Comparison of ENCODE assay signal across 8 mouse cellular contexts in the genomic region with DNA sequence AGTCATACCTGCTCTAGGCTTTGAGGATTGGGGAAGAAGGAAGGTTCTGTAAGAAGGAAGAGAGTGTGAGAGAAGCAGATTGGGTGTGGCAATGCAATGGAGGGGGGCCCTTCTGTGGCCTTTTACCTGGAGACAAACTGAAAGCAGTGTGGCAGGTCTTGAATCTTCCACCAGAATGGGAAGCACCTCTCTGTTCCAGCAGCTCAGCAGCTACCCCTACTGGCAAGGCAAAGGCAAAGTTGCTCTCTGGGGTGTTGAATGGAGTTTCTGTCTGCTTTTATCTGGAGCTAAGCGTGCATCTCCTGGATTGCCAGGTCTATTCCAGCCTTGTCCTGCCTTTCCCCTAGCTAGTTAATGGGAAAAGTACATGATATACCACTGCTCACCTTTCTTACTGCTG.
A peak's percentile ranks its signal among the peaks of the same experiment; 100 is the strongest.
DNase-seq lines count a peak whose midpoint lies in the region; ATAC-seq lines count a peak whose summit lies in the region.

No protein-coding gene starts in this region.

- no peaks in the 10 kb centered on the region for H3K4me1 ChIP-seq in forebrain, embryonic 11.5 days (replicated peaks; ENCODE audit: control insufficient read depth, insufficient read depth, low read length)
- H3K4me1 ChIP-seq in forebrain, embryonic 12.5 days = no peaks in the 10 kb centered on the region

- no peak overlapping the region for H3K4me2 ChIP-seq in forebrain, embryonic 11.5 days (ENCODE audit: low read depth, low read length, severe bottlenecking)
- no peak overlapping the region for H3K4me2 ChIP-seq in forebrain, embryonic 12.5 days

- H3K36me3 ChIP-seq in forebrain, embryonic 11.5 days (ENCODE audit: control insufficient read depth, insufficient read depth, low read length) = no peaks in the 10 kb centered on the region
- H3K36me3 ChIP-seq in forebrain, embryonic 12.5 days (replicated peaks) = no peaks in the 10 kb centered on the region

- H3K9me3 ChIP-seq in forebrain, embryonic 11.5 days (ENCODE audit: control insufficient read depth, low read length) = no peaks in the 10 kb centered on the region
- no peaks in the 10 kb centered on the region for H3K9me3 ChIP-seq in forebrain, embryonic 12.5 days

- H3K4me3 ChIP-seq in forebrain, embryonic 11.5 days (ENCODE audit: low read depth, low read length) = no peak overlapping the region
- no peak overlapping the region for H3K4me3 ChIP-seq in forebrain, embryonic 12.5 days (replicated peaks)

- WGBS in forebrain, embryonic 11.5 days = 29% methylated on average over 1 of the region's 1 CpGs
- 19% methylated on average over 1 of the region's 1 CpGs for WGBS in forebrain, embryonic 12.5 days

- H3K27ac ChIP-seq in forebrain, embryonic 11.5 days (ENCODE audit: low read depth, low read length) = no peak overlapping the region
- no peak overlapping the region for H3K27ac ChIP-seq in forebrain, embryonic 12.5 days

- intact Hi-C loops in heart, postnatal 36 days (cut with DNase I) = loop anchor here (5.0 to 10.0 kb wide), 4 partner anchors 148 to 806 kb away; partner anchors contain the start of genes Ccdc91 and Pthlh

- H3K9ac ChIP-seq in forebrain, embryonic 11.5 days (ENCODE audit: low read length) = no peak overlapping the region
- H3K9ac ChIP-seq in forebrain, embryonic 12.5 days = no peak overlapping the region

- peak; percentile 64 for DNase-seq in forebrain, embryonic 11.5 days (ENCODE audit: low spot score)
- DNase-seq in adrenal gland, adult 2 months = peak; percentile 85
- peak; percentile 68 for DNase-seq in embryo, embryonic 10.5 days (ENCODE audit: low spot score)
- DNase-seq in heart, postnatal 36 days = peak; percentile 67 to 72
- peak; percentile 46 to 80 for DNase-seq in layer of hippocampus, postnatal 25 days (ENCODE audit: extremely low spot score in 1 of 2, low spot score in 1 of 2)
- DNase-seq in mesoderm, embryonic 11.5 days (ENCODE audit: low read depth, low spot score) = peak; percentile 60
- peak; percentile 10 for DNase-seq in thymus, postnatal 25 days

- no peaks in the 10 kb centered on the region for H3K27me3 ChIP-seq in forebrain, embryonic 11.5 days (ENCODE audit: control insufficient read depth, insufficient read depth, low read length)
- H3K27me3 ChIP-seq in forebrain, embryonic 12.5 days = no peaks in the 10 kb centered on the region

- 0 out of 2 replicates have a peak, but pooled peaks have one; percentile 21 for ATAC-seq in forebrain, embryonic 11.5 days (replicated peaks; ENCODE audit: low FRiP score)
- ATAC-seq in forebrain, embryonic 12.5 days (ENCODE audit: low FRiP score) = no peak

Comparison
In these comparisons a context has a peak if more than half of its experiments do, and no peak if none do; other contexts are left out.
1. DNase-seq: peak in every context shown above with its lines; median percentile 85 in adrenal gland, adult 2 months; 70 in heart, postnatal 36 days; 68 in embryo, embryonic 10.5 days; 64 in forebrain, embryonic 11.5 days; 63 in layer of hippocampus, postnatal 25 days; 60 in mesoderm, embryonic 11.5 days; 10 in thymus, postnatal 25 days.